Mouse (Mus musculus): Measurements from ENCODE around the gene Nme4. TPM values are rescaled to one million over a fixed set of nuclear protein-coding genes. Genes with fewer than 3 reads are reported as not detected.

The Nme4 gene
- total RNA-seq (2014; fragmentation: Nextera tagmentation), result 23.3 and 25.2 TPM in 2 replicates
- total RNA-seq (2017), result 48.5 and 68.1 TPM in 2 replicates
- 118 and 139 TPM in 2 replicates for polyA plus RNA-seq (2012)

- Histone ChIP-seq H3K4me3 (ENCODE audit: low read depth, low read length) (peak within 1 kb of the TSS; percentile 82), H3K27me3 (ENCODE audit: insufficient read depth, low read length) (no peaks in the 10 kb centered on the region; the same call in 1 of the 2 replicates), H3K4me1 (ENCODE audit: insufficient read depth, low read depth, low read length) (peaks cover 29% of the 10 kb centered on the region), H3K9me3 (replicated peaks) (no peaks in the 10 kb centered on the region), H3K36me3 (replicated peaks) (peaks cover 32% of the 10 kb centered on the region)
- DNase-seq (ENCODE audit: low spot score) (peak; percentile 83), ATAC-seq (ENCODE audit: extremely low read depth, insufficient number of reproducible peaks, low FRiP score, poor library complexity, severe bottlenecking) (peak; percentile 62)
- TF ChIP-seq TAL1 (conservative IDR thresholded peaks at IDR 0.05; ENCODE audit: low read depth, low read length), result no peak
- no peak for TF ChIP-seq CTCF (IDR thresholded peaks at IDR 0.05; ENCODE audit: low read depth, low read length)
- no peak for TF ChIP-seq POLR2AphosphoS5 (IDR thresholded peaks at IDR 0.05; ENCODE audit: insufficient replicate concordance, low read depth, low read length)
- no peak for TF ChIP-seq GATA1 (IDR thresholded peaks at IDR 0.05; ENCODE audit: borderline replicate concordance, low read length)
- TF ChIP-seq GATA2 (IDR thresholded peaks at IDR 0.05; ENCODE audit: borderline replicate concordance, low read depth, low read length), result no peak
Observed at GRCm38 (mm10) chr17:26095121-26095740, at the start of gene Nme4. Nme4 (minus strand) TSS chr17:26095602.

- ATAC-seq (ENCODE audit: extremely low read depth, insufficient number of reproducible peaks, low FRiP score, poor library complexity, severe bottlenecking), result no peak
- peaks cover 72% of the 10 kb centered on the region for H3K36me3 ChIP-seq (replicated peaks)
- H3K4me3 ChIP-seq (ENCODE audit: low read depth, low read length), result no peak overlapping the region
- peaks cover 38% of the 10 kb centered on the region for H3K4me1 ChIP-seq (ENCODE audit: insufficient read depth, low read depth, low read length)
- H3K27me3 ChIP-seq (ENCODE audit: insufficient read depth, low read length), result no peaks in the 10 kb centered on the region
- no peaks in the 10 kb centered on the region for H3K9me3 ChIP-seq (replicated peaks)
- TF ChIP-seq GATA1 (IDR thresholded peaks at IDR 0.05; ENCODE audit: borderline replicate concordance, low read length), result no peak
- TF ChIP-seq POLR2AphosphoS5 (IDR thresholded peaks at IDR 0.05; ENCODE audit: insufficient replicate concordance, low read depth, low read length), result no peak
- TF ChIP-seq GATA2 (IDR thresholded peaks at IDR 0.05; ENCODE audit: borderline replicate concordance, low read depth, low read length), result no peak
- no peak for TF ChIP-seq CTCF (IDR thresholded peaks at IDR 0.05; ENCODE audit: low read depth, low read length)
- TF ChIP-seq TAL1 (conservative IDR thresholded peaks at IDR 0.05; ENCODE audit: low read depth, low read length), result no peak
- no peak for DNase-seq (ENCODE audit: low spot score)
Observed at GRCm38 (mm10) chr17:26143386-26143785, 48.0 kb upstream of the Nme4 start.

- no peak for ATAC-seq (ENCODE audit: extremely low read depth, insufficient number of reproducible peaks, low FRiP score, poor library complexity, severe bottlenecking)
- H3K27me3 ChIP-seq (ENCODE audit: insufficient read depth, low read length), result no peaks in the 10 kb centered on the region
- H3K4me1 ChIP-seq (ENCODE audit: insufficient read depth, low read depth, low read length), result peaks cover 43% of the 10 kb centered on the region
- no peaks in the 10 kb centered on the region for H3K9me3 ChIP-seq (replicated peaks)
- H3K36me3 ChIP-seq (replicated peaks), result peaks cover 66% of the 10 kb centered on the region
- no peak overlapping the region for H3K4me3 ChIP-seq (ENCODE audit: low read depth, low read length)
- TF ChIP-seq CTCF (IDR thresholded peaks at IDR 0.05; ENCODE audit: low read depth, low read length) (no peak), GATA1 (IDR thresholded peaks at IDR 0.05; ENCODE audit: borderline replicate concordance, low read length) (no peak), TAL1 (conservative IDR thresholded peaks at IDR 0.05; ENCODE audit: low read depth, low read length) (no peak), GATA2 (IDR thresholded peaks at IDR 0.05; ENCODE audit: borderline replicate concordance, low read depth, low read length) (no peak), POLR2AphosphoS5 (IDR thresholded peaks at IDR 0.05; ENCODE audit: insufficient replicate concordance, low read depth, low read length) (no peak)
- no peak for DNase-seq (ENCODE audit: low spot score)
Observed at GRCm38 (mm10) chr17:26142796-26143195, 47.4 kb upstream of the Nme4 start.

GRCm38 (mm10) chr17:26138901-26139381 lies 43.5 kb upstream of the Nme4 start:
- TF ChIP-seq GATA1 (IDR thresholded peaks at IDR 0.05; ENCODE audit: borderline replicate concordance, low read length) (no peak), CTCF (IDR thresholded peaks at IDR 0.05; ENCODE audit: low read depth, low read length) (no peak), TAL1 (conservative IDR thresholded peaks at IDR 0.05; ENCODE audit: low read depth, low read length) (no peak), POLR2AphosphoS5 (IDR thresholded peaks at IDR 0.05; ENCODE audit: insufficient replicate concordance, low read depth, low read length) (no peak), GATA2 (IDR thresholded peaks at IDR 0.05; ENCODE audit: borderline replicate concordance, low read depth, low read length) (no peak)
- peak; percentile 28 for DNase-seq (ENCODE audit: low spot score)

GRCm38 (mm10) chr17:26138239-26138836 lies 42.9 kb upstream of the Nme4 start, which contains the start of gene Axin1:
Axin1 (plus strand) TSS chr17:26138688.
- peak; percentile 87 for DNase-seq (ENCODE audit: low spot score)
- no peaks in the 10 kb centered on the region for H3K27me3 ChIP-seq (ENCODE audit: insufficient read depth, low read length)
- peaks cover 48% of the 10 kb centered on the region for H3K36me3 ChIP-seq (replicated peaks)
- no peaks in the 10 kb centered on the region for H3K9me3 ChIP-seq (replicated peaks)
- peak; percentile 91 for ATAC-seq (ENCODE audit: extremely low read depth, insufficient number of reproducible peaks, low FRiP score, poor library complexity, severe bottlenecking)
- no peak for TF ChIP-seq TAL1 (conservative IDR thresholded peaks at IDR 0.05; ENCODE audit: low read depth, low read length)
- no peak for TF ChIP-seq CTCF (IDR thresholded peaks at IDR 0.05; ENCODE audit: low read depth, low read length)
- peaks cover 46% of the 10 kb centered on the region for H3K4me1 ChIP-seq (ENCODE audit: insufficient read depth, low read depth, low read length)
- H3K4me3 ChIP-seq (ENCODE audit: low read depth, low read length), result peak within 1 kb of the TSS; percentile 88

More at GRCm38 (mm10) chr17:26138901-26139381, 43.5 kb upstream of the Nme4 start:
- peaks cover 49% of the 10 kb centered on the region for H3K36me3 ChIP-seq (replicated peaks)
- peaks cover 47% of the 10 kb centered on the region for H3K4me1 ChIP-seq (ENCODE audit: insufficient read depth, low read depth, low read length)
- no peak for ATAC-seq (ENCODE audit: extremely low read depth, insufficient number of reproducible peaks, low FRiP score, poor library complexity, severe bottlenecking)
- H3K27me3 ChIP-seq (ENCODE audit: insufficient read depth, low read length), result no peaks in the 10 kb centered on the region
- H3K9me3 ChIP-seq (replicated peaks), result no peaks in the 10 kb centered on the region
- peak overlapping the region; percentile 88 for H3K4me3 ChIP-seq (ENCODE audit: low read depth, low read length)

GRCm38 (mm10) chr17:26137751-26138130 lies 42.3 kb upstream of the Nme4 start:
- H3K27me3 ChIP-seq (ENCODE audit: insufficient read depth, low read length), result no peaks in the 10 kb centered on the region
- DNase-seq (ENCODE audit: low spot score) (no peak), ATAC-seq (ENCODE audit: extremely low read depth, insufficient number of reproducible peaks, low FRiP score, poor library complexity, severe bottlenecking) (no peak)
- H3K36me3 ChIP-seq (replicated peaks), result peaks cover 47% of the 10 kb centered on the region
- H3K4me1 ChIP-seq (ENCODE audit: insufficient read depth, low read depth, low read length), result peaks cover 44% of the 10 kb centered on the region
- H3K4me3 ChIP-seq (ENCODE audit: low read depth, low read length), result peak overlapping the region; percentile 88
- no peaks in the 10 kb centered on the region for H3K9me3 ChIP-seq (replicated peaks)
- TF ChIP-seq GATA1 (IDR thresholded peaks at IDR 0.05; ENCODE audit: borderline replicate concordance, low read length), result no peak
- no peak for TF ChIP-seq POLR2AphosphoS5 (IDR thresholded peaks at IDR 0.05; ENCODE audit: insufficient replicate concordance, low read depth, low read length)
- no peak for TF ChIP-seq TAL1 (conservative IDR thresholded peaks at IDR 0.05; ENCODE audit: low read depth, low read length)
- no peak for TF ChIP-seq CTCF (IDR thresholded peaks at IDR 0.05; ENCODE audit: low read depth, low read length)
- no peak for TF ChIP-seq GATA2 (IDR thresholded peaks at IDR 0.05; ENCODE audit: borderline replicate concordance, low read depth, low read length)
